Mouse (Mus musculus): ENCODE results near the gene Trak1. TPM values are rescaled to one million over a fixed set of nuclear protein-coding genes. Genes with fewer than 3 reads are reported as not detected.

Trak1 gene
- total RNA-seq, 2 experiments from 2014 or later = 294 to 298 TPM

GRCm38 (mm10) chr9:121371346-121371891 is 74.1 kb downstream of the Trak1 start:
- DNase-seq = peak; percentile 85 to 91

DNA sequence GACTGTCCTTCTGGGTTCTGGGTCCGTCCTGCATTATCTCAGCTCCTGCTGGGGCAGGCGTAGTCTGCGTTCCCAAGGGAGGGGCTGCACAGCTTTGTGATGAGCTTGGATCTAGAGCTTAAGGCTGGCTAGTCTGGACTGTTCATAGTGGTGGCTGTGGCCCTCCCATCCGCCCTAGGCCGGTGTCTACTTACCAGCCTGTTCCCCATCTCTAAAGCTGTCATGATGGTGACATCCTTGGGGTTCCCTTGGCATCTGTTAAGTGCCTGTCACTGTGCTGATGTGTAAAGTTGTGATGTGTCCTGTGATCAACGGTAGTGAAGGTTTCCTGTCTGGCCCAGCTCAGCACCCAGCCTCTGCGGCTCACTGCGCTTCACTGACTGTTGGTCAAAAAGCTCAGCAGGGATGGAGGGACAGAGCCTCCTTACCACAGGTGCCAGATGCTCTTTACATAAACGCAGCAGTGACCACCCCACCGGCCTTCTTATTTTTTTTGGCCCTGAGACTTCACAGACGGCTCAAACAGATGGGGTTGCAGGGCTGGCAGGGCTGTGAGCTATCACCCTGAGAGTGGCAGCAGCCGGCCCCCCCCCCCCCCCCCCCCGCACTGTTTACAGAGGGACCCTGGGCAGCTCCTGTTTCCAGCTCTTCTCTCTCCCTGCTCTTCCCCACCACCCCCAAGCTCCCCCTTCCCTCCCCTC is 74.8 kb downstream of the Trak1 start:
- no peak for DNase-seq

DNA sequence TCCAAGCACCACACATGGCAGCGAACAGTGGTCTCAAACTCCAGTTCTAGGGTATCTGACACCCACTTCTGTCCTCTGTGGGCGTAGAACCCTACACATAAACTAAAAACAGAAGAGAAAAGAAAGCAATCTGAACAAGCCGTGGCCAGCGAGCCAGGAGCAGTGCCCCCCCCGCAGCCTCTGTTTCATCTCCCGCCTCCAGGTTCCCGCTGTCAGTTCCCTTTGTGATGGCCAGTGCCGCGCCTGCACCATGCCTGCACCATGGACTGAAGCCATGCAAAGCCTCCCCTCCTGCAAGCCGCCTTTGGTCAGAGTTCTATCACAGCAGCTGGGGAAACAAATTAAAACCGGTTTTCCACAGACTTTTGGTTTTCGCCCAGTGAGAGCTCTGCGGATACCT is 75.8 kb downstream of the Trak1 start:
- peak in 1 of 2 experiments; percentile 12 for DNase-seq

- DNase-seq = peak in 1 of 2 experiments; percentile 17
These were observed 76.2 kb downstream of the Trak1 start for GRCm38 (mm10) chr9:121373512-121373911.

DNA sequence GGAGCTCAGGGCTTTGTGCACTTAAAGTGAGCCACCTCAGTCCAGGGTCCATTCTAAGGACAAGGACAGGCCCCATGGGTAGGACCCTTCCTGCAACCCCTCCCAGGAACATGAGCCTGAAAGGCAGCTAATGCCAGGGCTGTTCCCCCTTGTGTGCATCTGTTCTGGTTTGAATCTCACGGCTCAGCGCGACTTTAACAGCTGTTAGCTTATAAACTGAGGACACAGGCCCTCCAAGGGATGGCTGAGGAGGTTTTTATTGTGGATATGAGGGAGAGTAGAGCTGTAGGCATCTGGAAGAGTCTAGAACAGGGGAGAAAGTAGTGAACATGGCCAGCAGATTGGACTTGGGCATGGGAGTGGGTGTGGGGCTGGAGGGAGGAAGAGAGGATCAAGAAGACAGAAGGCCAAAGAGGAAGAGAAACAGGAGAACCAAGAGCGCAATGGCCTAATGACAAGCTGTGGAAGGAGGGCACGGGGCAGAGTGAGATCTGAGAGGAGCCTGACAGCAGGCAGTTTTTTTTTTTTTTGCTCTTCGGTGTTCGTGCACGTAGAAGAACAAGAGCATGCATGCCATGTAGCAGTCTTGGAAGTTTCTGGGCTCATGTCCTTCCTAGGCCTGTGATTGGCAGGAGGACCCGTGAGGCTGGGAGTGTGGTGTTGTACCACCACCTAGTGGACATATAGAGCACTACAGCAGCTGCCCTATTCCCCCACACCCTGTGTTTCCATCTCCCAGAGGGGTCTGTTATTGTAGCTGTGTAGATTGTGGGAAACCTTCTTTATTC is 77.0 kb downstream of the Trak1 start:
- peak; percentile 61 to 78 for DNase-seq

DNA sequence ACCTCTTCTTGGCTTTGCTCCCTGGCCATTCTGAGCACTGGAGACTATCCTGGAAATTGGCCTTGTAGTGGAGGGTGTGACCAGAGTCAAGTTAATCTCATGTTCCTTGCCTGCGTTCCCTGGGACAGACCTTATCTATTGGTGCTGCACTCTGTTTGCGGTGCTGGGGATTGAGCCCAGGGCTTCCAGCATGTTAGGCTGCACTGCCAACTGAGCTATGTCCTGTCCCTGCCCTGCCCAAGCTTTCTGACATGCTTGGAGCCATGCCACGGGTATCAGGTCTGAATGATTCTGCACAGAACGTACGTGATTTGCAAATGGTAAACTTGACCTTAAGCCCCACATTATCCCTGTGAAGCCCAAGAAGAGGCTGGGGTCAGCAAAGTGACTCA is 77.6 kb downstream of the Trak1 start:
- DNase-seq = no peak

DNA sequence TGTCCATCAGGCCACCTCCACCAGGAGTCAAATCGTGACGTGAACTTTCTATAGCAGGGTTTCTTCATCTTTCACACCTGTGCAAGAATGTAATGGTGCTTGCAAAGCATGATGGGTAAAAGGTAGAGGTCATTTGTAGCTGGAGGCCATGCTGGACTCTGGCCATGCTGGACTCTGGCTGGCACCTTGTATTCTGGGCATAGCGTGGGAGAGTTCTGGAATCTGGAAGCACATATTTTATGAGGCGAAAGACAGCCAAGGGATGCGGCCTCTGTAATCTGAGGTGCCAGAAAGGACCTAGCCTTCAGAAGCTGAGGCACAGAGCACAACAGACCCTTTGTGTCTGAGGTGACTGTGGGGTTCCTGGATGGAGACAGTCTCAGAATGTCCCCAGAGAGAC is 78.8 kb downstream of the Trak1 start:
- peak in 1 of 2 experiments; percentile 20 for DNase-seq

- DNase-seq = no peak
These were observed 83.1 kb downstream of the Trak1 start for GRCm38 (mm10) chr9:121380310-121380920.

DNA sequence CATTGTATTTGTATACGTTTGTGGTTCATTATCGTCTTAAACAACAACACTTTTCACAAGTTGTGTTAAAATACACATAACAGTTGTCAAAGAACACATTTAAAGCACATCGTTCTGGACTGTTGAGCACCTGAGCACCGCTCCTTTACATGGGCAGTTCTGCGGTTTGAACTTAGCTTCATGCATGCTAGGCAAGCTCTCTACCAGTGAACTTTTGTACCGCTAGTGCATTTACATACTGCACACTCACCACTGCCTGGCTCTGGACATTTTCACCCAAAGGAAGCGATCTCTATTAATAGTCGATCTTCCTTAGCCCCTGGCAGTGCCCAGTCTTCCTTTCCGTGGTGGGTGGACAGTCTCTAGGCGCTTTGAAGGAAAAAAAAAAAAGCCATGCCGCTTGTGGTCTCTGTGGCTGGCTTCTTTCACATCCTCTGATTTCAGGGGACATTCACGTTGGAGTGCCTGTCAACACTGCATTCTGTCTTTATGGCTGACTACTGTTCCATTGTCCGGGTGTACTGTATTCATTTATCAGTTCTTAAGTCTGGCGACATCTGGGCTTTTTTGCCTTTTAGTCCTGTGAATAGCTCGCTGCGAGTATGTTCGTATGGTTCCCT is 84.5 kb downstream of the Trak1 start:
- no peak for DNase-seq

GRCm38 (mm10) chr9:121382568-121382967 is 85.3 kb downstream of the Trak1 start:
- no peak for DNase-seq

DNA sequence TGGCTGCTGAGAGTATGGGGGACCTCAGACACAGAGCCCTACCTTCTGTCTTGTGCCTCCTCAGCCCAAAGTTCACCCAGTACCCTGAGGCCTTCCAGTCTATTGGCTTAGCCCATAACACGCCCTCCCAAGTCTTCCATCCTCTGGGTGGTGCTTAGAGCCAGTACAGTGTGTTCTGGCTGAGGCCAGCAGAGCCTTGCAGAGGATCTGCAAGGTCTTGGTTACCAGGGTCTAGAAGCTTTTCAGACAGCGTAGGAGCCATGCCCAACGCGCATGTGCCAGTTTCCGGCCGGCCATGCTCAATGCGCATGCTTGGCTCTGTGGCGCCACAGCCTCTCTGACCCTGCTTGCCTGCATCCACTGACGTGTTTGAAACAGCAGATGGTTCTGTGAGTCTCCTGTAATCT is 85.9 kb downstream of the Trak1 start:
- peak; percentile 49 to 67 for DNase-seq

GRCm38 (mm10) chr9:121384620-121385019 is 87.3 kb downstream of the Trak1 start:
- peak in 1 of 2 experiments; percentile 14 for DNase-seq

DNA sequence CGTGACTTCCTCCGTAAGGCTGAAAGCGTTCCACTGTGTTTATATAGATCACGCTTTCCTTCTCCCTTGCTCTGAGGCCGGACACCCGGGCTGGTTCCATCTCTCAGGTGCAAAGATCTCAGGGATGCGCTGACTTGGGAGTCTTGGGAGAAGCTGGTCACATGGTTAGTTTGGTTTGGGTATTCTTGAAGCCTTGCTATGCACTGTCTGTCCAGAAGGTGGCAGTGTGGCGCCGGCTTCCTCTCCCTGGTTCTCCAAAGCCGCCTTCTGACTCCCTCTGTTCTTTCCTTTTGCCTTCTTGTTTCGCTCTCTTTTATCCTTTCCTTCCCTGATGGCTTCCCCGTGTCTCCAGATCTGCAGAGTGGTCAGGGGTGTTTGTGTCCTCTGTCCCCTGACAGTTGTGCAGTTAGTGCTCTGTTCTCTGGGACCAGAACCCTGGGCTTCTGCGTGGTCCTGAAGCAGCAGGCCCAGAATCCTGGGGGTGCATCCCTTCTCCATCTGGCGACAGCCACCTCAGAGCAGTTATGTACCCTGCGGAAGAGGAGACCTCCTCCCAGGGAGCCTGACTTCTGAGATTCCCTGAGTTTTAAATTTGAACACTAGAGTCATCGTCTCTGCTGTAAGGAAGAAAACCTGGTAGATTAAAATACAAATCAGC is 87.9 kb downstream of the Trak1 start:
- DNase-seq = peak; percentile 78 to 91

DNA sequence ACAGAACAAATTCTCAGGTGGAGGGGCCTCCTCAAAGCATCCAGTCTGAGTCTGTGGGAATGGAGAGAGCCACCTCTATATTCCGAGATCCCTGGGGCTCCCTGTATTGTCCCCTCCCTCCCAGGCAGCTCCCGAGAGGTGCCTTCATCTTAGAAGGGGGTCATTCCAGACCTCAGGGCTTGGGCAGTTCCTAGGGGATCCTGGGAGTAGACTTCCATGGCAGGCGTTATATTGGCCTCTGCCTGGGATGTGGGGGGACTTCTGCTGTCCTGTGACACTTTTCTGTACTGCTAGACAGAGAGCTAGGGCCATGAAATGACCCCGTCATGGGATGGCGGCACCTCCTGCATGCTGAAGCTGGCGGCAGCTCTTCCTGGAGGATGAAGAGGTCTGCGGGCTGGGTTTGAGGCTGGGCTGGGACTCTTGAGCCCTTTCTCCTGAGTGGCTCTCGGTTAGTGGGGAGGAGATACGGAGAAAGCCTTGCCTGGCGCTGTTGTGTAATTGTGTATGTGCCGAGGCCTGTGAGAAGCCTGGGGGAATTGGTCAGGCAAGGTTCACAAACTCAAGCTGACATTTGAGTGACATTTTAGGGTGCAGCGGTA is 88.5 kb downstream of the Trak1 start:
- no peak for DNase-seq

GRCm38 (mm10) chr9:121387539-121388272 is 90.4 kb downstream of the Trak1 start:
- peak; percentile 48 to 50 for DNase-seq

- no peak for DNase-seq
These were observed 91.1 kb downstream of the Trak1 start for GRCm38 (mm10) chr9:121388273-121388931.

- no peak for DNase-seq
These were observed 92.0 kb downstream of the Trak1 start for GRCm38 (mm10) chr9:121389258-121389657.

DNA sequence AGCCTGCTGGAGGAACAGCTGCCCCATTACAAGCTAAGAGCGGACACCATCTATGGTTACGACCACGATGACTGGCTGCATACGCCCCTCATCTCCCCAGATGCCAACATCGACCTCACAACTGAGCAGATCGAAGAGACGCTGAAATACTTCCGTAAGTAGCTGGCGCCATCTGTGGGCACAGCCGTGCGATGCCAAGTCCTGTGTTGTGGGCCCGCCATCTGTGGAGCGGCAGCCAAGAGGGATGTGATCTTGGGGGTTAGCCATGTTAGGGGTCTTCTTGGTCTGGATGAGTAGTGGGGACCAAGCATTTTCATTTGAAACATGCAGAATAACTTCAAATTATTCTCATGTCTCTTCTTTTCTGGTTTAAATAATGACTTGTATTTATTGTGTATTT is 94.6 kb downstream of the Trak1 start:
- DNase-seq = no peak

DNA sequence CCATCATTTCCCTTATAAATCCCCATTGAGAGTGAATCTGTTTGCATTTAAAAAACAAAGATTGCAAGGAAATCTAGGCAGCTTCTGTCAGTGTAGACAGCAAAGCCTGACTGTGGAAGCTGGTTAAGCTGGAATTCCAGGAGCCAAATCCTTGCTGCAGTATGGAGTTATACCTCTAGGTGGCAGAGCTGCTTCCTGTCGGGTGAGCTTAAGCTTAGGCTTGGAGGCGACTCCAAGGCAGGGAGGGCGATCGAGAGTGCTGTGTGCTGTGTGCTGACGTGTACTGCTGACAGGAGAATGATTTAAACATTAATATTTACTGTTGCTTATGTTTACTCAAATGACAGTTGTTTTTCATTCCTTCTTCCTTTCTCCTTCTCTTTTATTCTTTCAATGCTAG is 95.1 kb downstream of the Trak1 start:
- DNase-seq = peak; percentile 65 to 90

- DNase-seq = no peak
These were observed 95.8 kb downstream of the Trak1 start for GRCm38 (mm10) chr9:121393104-121393503.

All from heart, adult 18-20 months (tissue).